Mouse (Mus musculus) heart, adult 2 months (tissue): ENCODE measurements around the gene Zfp831. TPM values are rescaled to one million over a fixed set of nuclear protein-coding genes. Genes with fewer than 3 reads are reported as not detected.

Experiments
- DNase-seq, 2 experiments: peaks; one replicate each; pipeline ENCODE4 v3.0.0; 2021
- H3K27ac ChIP-seq: fragments of 200-600 bp; 2 replicates; pipeline ENCODE4 v1.8.1; 2022
- H3K27me3 ChIP-seq: fragments of 200-500 bp; 2 replicates; pipeline ENCODE4 v1.6.1; 2012; ENCODE audit warnings: mild to moderate bottlenecking, low read length, inconsistent platforms, mixed read lengths; ENCODE audit not compliant: control insufficient read depth, insufficient read depth
- H3K36me3 ChIP-seq: fragments of 200-500 bp; 2 replicates; pipeline ENCODE4 v1.6.1; 2012; ENCODE audit warnings: low read length, inconsistent platforms; ENCODE audit not compliant: control insufficient read depth, insufficient read depth
- H3K4me1 ChIP-seq: fragments of 200-500 bp; 2 replicates; pipeline ENCODE4 v1.6.1; 2011; ENCODE audit warnings: low read length; ENCODE audit not compliant: control insufficient read depth, insufficient read depth
- H3K4me3 ChIP-seq: fragments of 200-600 bp; 2 replicates; pipeline ENCODE4 v1.8.1; 2022
- H3K79me2 ChIP-seq: fragments of 200-500 bp; replicated peaks from 2 replicates; pipeline ENCODE4 v1.6.1; 2012; ENCODE audit warnings: mild to moderate bottlenecking, inconsistent platforms, low read length, moderate library complexity, mixed read lengths; ENCODE audit not compliant: control insufficient read depth, insufficient read depth
- H3K9ac ChIP-seq: fragments of 200-500 bp; 2 replicates; pipeline ENCODE4 v1.6.1; 2012; ENCODE audit warnings: low read depth, mild to moderate bottlenecking, control low read depth, inconsistent platforms, low read length, mixed read lengths
- CTCF ChIP-seq: fragments of 200-600 bp; IDR thresholded peaks from 2 replicates; pipeline ENCODE4 v1.8.1; 2022; ENCODE audit warnings: antibody characterized with exemption, mild to moderate bottlenecking, moderate library complexity
- EP300 ChIP-seq: fragments of 200-500 bp; IDR thresholded peaks from 2 replicates; pipeline ENCODE4 v1.6.1; 2011; ENCODE audit warnings: low read depth, low read length, control low read depth; ENCODE audit not compliant: insufficient read depth
- POLR2A ChIP-seq: fragments of 200-500 bp; IDR thresholded peaks from 2 replicates; pipeline ENCODE4 v1.6.1; 2011; ENCODE audit warnings: mild to moderate bottlenecking, low read depth, low read length, control low read depth; ENCODE audit not compliant: insufficient read depth
- WGBS: fragments of 180-500 bp; shearing (Covaris S2); methylation state at CpG from one replicate; pipeline ENCODE4 v1.1.7; 2018; 5-methylcytosine and 5-hydroxymethylcytosine counted together
- intact Hi-C: fragments of 180-260 bp; cut with DNase I; formaldehyde crosslinking; loops from one replicate; pipeline ENCODE4 v1.15.1; 2025
- polyA plus RNA-seq: library from polyadenylated mRNA; depleted of rRNA; stranded (reverse); fragments of >200 nt; gene quantifications from 2 replicates; pipeline ENCODE4 v1.2.3, GENCODE M21; 2012
- total RNA-seq, 2 experiments: library from RNA; stranded (reverse); gene quantifications; 2 replicates each; pipeline ENCODE4 v1.2.3; 2021

Gene Zfp831
- total and polyA plus RNA-seq, 3 experiments = 0.08 to 0.11 (median 0.10) TPM

DNA sequence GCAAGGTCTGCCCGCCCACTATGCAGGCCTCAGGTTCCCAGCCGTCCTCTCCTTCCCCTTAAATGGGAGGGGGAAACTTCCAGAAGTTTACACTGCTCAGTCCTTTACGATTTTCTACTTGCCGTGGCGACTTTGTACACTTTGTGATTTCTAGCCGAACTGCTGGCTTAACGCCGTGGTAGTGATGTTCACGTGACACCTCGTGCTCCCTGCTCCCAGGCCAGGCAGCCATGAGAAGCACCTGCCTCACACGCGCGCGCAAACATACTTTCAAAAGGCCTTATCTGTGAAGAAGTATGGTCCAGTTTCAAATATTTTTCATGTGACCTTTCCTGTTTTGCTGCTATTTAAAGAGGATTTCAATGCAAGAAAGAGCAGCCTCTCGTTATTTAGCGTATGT lies 63.8 kb downstream of the Zfp831 start:
- TF ChIP-seq EP300 (no peak), CTCF (no peak), POLR2A (no peak)
- intact Hi-C loops = no loop called here
- H3K27me3 ChIP-seq = no peaks in the 10 kb centered on the region

DNA sequence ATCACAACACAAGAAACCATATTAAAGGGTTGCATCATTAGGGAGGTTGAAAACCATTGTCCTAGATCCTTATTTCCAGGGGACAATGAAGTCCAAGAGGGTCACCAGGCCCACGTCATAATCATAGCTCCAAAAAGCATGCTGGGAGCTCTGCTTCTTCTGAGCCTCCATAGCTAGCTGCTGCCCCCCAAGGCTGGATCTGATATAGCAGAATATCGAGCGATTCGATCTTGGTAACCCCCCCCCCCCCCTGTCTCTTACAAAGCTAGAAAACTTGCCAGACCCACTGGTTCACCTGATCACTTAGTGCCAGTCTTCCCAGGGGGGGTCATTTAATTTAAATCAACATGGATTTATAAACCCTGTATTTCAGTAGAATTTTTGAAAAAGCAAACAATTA lies 65.3 kb downstream of the Zfp831 start:
- Histone ChIP-seq H3K36me3 (no peaks in the 10 kb centered on the region), H3K4me1 (no peaks in the 10 kb centered on the region), H3K27ac (no peak overlapping the region), H3K79me2 (no peaks in the 10 kb centered on the region), H3K9ac (no peak overlapping the region), H3K27me3 (no peaks in the 10 kb centered on the region), H3K4me3 (no peak overlapping the region)
- no peak for DNase-seq
- no peak for TF ChIP-seq POLR2A
- TF ChIP-seq EP300 = no peak
- no peak for TF ChIP-seq CTCF
- 63% methylated on average over 4 of the region's 4 CpGs for WGBS
- intact Hi-C loops = no loop called here

More for the DNA sequence above, 63.8 kb downstream of the Zfp831 start:
- H3K4me3 ChIP-seq = no peak overlapping the region
- no peak overlapping the region for H3K9ac ChIP-seq
- no peaks in the 10 kb centered on the region for H3K79me2 ChIP-seq
- H3K36me3 ChIP-seq = no peaks in the 10 kb centered on the region
- H3K4me1 ChIP-seq = no peaks in the 10 kb centered on the region
- 90% methylated on average over 16 of the region's 16 CpGs for WGBS
- H3K27ac ChIP-seq = no peak overlapping the region
- no peak for DNase-seq

DNA sequence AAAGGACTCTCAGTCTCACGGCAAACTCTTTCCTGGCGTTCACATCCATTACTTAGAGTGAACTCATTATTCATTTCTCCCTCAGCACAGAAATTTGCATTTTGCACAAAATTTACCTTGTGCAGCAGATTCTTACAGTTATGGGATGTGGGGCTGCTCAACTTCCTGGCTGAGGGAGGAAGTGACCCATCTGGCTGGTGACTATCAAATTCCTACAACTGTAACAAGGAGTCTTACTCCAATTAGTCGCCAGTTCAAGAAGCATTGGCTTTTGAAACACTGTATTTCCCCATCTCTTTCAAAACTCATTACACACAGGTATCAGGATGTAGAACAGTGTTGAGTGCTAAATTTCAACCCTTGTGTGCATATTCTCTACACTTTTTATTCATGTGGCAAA lies 66.9 kb downstream of the Zfp831 start:
- intact Hi-C loops = no loop called here
- Histone ChIP-seq H3K36me3 (no peaks in the 10 kb centered on the region), H3K27me3 (no peaks in the 10 kb centered on the region), H3K79me2 (no peaks in the 10 kb centered on the region), H3K9ac (no peak overlapping the region), H3K4me1 (no peaks in the 10 kb centered on the region), H3K27ac (no peak overlapping the region), H3K4me3 (no peak overlapping the region)
- TF ChIP-seq CTCF (no peak), EP300 (no peak), POLR2A (no peak)
- DNase-seq = no peak
- 55% methylated on average over 3 of the region's 3 CpGs for WGBS

DNA sequence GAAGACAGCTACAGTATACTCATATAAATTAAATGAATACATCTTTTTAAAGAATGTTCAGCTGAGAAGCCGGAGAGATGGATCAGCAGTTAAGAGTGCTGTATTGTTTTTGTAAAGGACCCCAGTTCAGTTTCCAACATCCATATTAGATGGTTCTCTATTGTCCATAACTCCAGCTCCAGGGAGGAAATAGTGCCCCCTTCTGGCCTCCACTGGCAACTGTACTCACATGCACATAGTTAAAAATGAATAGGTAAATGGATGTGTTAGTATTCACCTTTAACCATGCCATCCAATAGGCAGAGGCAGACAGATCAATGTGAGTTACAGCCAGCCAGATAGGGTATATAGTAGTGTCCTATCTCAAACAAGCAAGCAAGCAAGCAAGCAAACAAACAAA lies 68.7 kb downstream of the Zfp831 start:
- no peaks in the 10 kb centered on the region for H3K36me3 ChIP-seq
- no peak overlapping the region for H3K9ac ChIP-seq
- TF ChIP-seq EP300 = no peak
- no peak for TF ChIP-seq POLR2A
- peak; percentile 11; the same call in 1 of the 2 replicates for TF ChIP-seq CTCF
- H3K4me1 ChIP-seq = no peaks in the 10 kb centered on the region
- H3K79me2 ChIP-seq = no peaks in the 10 kb centered on the region; the same call in 1 of the 2 replicates
- no peak for DNase-seq
- H3K27ac ChIP-seq = no peak overlapping the region
- H3K27me3 ChIP-seq = peaks cover 3% of the 10 kb centered on the region; the same call in 1 of the 2 replicates
- no peak overlapping the region for H3K4me3 ChIP-seq
- intact Hi-C loops = no loop called here
- WGBS = 98% methylated on average over 1 of the region's 1 CpGs

DNA sequence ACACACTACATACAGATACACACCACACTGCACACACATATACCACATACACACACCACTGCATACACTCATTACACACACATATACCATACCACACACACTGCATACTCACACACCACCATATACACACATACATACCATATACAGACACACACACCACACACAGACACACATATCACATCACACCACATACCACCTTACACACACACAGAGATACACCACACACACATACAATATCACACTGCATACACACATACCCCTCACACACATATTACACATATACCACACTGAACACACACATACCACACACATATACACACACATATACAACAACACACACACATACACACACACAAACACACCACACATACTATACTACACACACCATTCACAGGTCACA lies 72.6 kb downstream of the Zfp831 start:
- Histone ChIP-seq H3K4me3 (no peak overlapping the region), H3K27ac (no peak overlapping the region), H3K9ac (no peak overlapping the region), H3K79me2 (no peaks in the 10 kb centered on the region; the same call in 1 of the 2 replicates), H3K27me3 (peaks cover 3% of the 10 kb centered on the region; the same call in 1 of the 2 replicates), H3K4me1 (no peaks in the 10 kb centered on the region), H3K36me3 (no peaks in the 10 kb centered on the region)
- no peak for DNase-seq
- intact Hi-C loops = no loop called here
- TF ChIP-seq EP300 = no peak
- TF ChIP-seq POLR2A = no peak
- no peak for TF ChIP-seq CTCF

DNA sequence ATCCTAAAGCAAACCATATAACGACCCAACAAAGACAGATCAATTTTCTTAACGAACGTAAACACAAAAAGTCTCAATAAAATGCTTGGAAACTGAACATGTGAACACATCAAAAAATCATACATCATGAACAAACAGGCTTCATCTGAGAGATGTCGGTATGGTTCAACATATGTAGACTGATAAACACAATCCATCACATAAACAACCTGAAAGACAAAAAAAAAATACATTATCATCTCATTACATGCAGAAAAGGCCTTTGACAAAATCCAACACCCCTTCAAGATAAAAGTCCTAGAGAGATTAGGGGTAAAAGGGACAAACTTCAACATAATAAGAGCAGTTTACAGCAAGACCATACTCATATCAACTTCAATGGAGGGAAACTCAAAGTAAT lies 74.5 kb downstream of the Zfp831 start:
- WGBS = 88% methylated on average over 4 of the region's 4 CpGs

More for the DNA sequence above, 74.5 kb downstream of the Zfp831 start:
- Histone ChIP-seq H3K36me3 (no peaks in the 10 kb centered on the region), H3K9ac (no peak overlapping the region), H3K4me1 (no peaks in the 10 kb centered on the region), H3K27ac (no peak overlapping the region), H3K4me3 (no peak overlapping the region), H3K27me3 (peaks cover 3% of the 10 kb centered on the region; the same call in 1 of the 2 replicates), H3K79me2 (no peaks in the 10 kb centered on the region; the same call in 1 of the 2 replicates)
- intact Hi-C loops = no loop called here
- DNase-seq = no peak
- TF ChIP-seq POLR2A = no peak
- no peak for TF ChIP-seq EP300
- no peak for TF ChIP-seq CTCF
